Mouse (Mus musculus) MEL (cell line): Measurements from ENCODE around the gene Stk39. TPM values are rescaled to one million over a fixed set of nuclear protein-coding genes. Genes with fewer than 3 reads are reported as not detected.

Experiments used
- DNase-seq: peaks from one replicate; pipeline ENCODE4 v3.0.0; 2011; ENCODE audit warnings: low read depth, low spot score
- H3K27ac ChIP-seq: 2 replicates; pipeline ENCODE4 v1.5.1; 2012; ENCODE audit warnings: low read depth, mild to moderate bottlenecking, control low read depth, low read length, moderate library complexity; ENCODE audit not compliant: control insufficient read depth
- H3K27me3 ChIP-seq, 2 experiments: fragments of 150-350 bp in 1 of 2; sonication (generic) in 1 of 2; 2 replicates each; pipeline ENCODE4 v1.6.1; 2012; ENCODE audit warnings: low read length in 2 of 2, mild to moderate bottlenecking in 2 of 2, improper control_type of control experiment in 1 of 2, moderate library complexity in 1 of 2; ENCODE audit not compliant: insufficient read depth in 2 of 2, control insufficient read depth in 1 of 2
- H3K36me3 ChIP-seq, 2 experiments: 2 replicates each; pipeline ENCODE4 v1.6.1; 2012 to 2014; ENCODE audit warnings: low read length in 2 of 2, improper control_type of control experiment in 1 of 2, inconsistent platforms in 1 of 2, mild to moderate bottlenecking in 1 of 2; ENCODE audit not compliant: insufficient read depth in 2 of 2, control insufficient read depth in 1 of 2
- H3K4me1 ChIP-seq, 2 experiments: fragments of 150-350 bp in 1 of 2; sonication (generic) in 1 of 2; 2 replicates each; pipeline ENCODE4 v1.6.1; 2012; ENCODE audit warnings: low read length in 2 of 2, improper control_type of control experiment in 1 of 2, mild to moderate bottlenecking in 1 of 2; ENCODE audit not compliant: insufficient read depth in 2 of 2, control insufficient read depth in 1 of 2
- H3K4me3 ChIP-seq, 2 experiments: fragments of 150-350 bp in 1 of 2; sonication (generic) in 1 of 2; 2 replicates each; pipeline ENCODE4 v1.5.1; 2012; ENCODE audit warnings: low read depth in 2 of 2, low read length in 2 of 2, mild to moderate bottlenecking in 2 of 2, moderate library complexity in 2 of 2, control low read depth in 1 of 2, improper control_type of control experiment in 1 of 2; ENCODE audit not compliant: control insufficient read depth in 1 of 2, insufficient read depth in 1 of 2
- H3K79me2 ChIP-seq: 2 replicates; pipeline ENCODE4 v1.6.1; 2012; ENCODE audit warnings: mild to moderate bottlenecking, low read length, moderate library complexity; ENCODE audit not compliant: control insufficient read depth, poor library complexity, insufficient read depth
- H3K9ac ChIP-seq: 2 replicates; pipeline ENCODE4 v1.6.1; 2012; ENCODE audit warnings: low read depth, mild to moderate bottlenecking, control low read depth, low read length, moderate library complexity; ENCODE audit not compliant: control insufficient read depth, poor library complexity, severe bottlenecking
- H3K9me3 ChIP-seq: fragments of 150-350 bp; sonication (generic); replicated peaks from 2 replicates; pipeline ENCODE4 v1.6.1; 2012; ENCODE audit warnings: mild to moderate bottlenecking, low read length, improper control_type of control experiment, moderate library complexity; ENCODE audit not compliant: insufficient read depth
- CHD1 ChIP-seq: IDR thresholded peaks from 2 replicates; pipeline ENCODE4 v1.6.1; 2012; ENCODE audit warnings: low read depth, mild to moderate bottlenecking, inconsistent platforms, low read length, improper control_type of control experiment
- CTCF ChIP-seq, 3 experiments: IDR thresholded peaks in 2 of 3; conservative IDR thresholded peaks in 1 of 3; 2 replicates each; pipeline ENCODE4 v1.5.1; 2011 to 2012; ENCODE audit warnings: low read length in 3 of 3, low read depth in 2 of 3, mild to moderate bottlenecking in 2 of 3, improper control_type of control experiment in 1 of 3, inconsistent platforms in 1 of 3, mixed read lengths in 1 of 3, moderate library complexity in 1 of 3; ENCODE audit not compliant: control insufficient read depth in 1 of 3, insufficient read depth in 1 of 3, poor library complexity in 1 of 3, severe bottlenecking in 1 of 3
- E2F4 ChIP-seq: IDR thresholded peaks from 2 replicates; pipeline ENCODE4 v1.6.1; 2011; ENCODE audit warnings: low read depth, low read length, improper control_type of control experiment, borderline replicate concordance
- EP300 ChIP-seq, 2 experiments: IDR thresholded peaks; 2 replicates each; pipeline ENCODE4 v1.6.1; 2011; ENCODE audit warnings: improper control_type of control experiment in 2 of 2, low read length in 2 of 2, low read depth in 1 of 2, mild to moderate bottlenecking in 1 of 2
- ETS1 ChIP-seq: IDR thresholded peaks from 2 replicates; pipeline ENCODE4 v1.6.1; 2012; ENCODE audit warnings: low read depth, mild to moderate bottlenecking, inconsistent platforms, low read length, improper control_type of control experiment, moderate library complexity
- GABPA ChIP-seq: IDR thresholded peaks from 2 replicates; pipeline ENCODE4 v1.6.1; 2012; ENCODE audit warnings: low read depth, mild to moderate bottlenecking, inconsistent platforms, low read length, improper control_type of control experiment, moderate library complexity
- HCFC1 ChIP-seq: IDR thresholded peaks from 2 replicates; pipeline ENCODE4 v1.6.1; 2012; ENCODE audit warnings: low read depth, mild to moderate bottlenecking, inconsistent platforms, low read length, improper control_type of control experiment, moderate library complexity
- KAT2A ChIP-seq: conservative IDR thresholded peaks from 2 replicates; pipeline ENCODE4 v1.6.1; 2012; ENCODE audit warnings: low read depth, low read length, improper control_type of control experiment, inconsistent platforms
- MAX ChIP-seq: IDR thresholded peaks from 2 replicates; pipeline ENCODE4 v1.6.1; 2011; ENCODE audit warnings: low read length, improper control_type of control experiment
- MAZ ChIP-seq: IDR thresholded peaks from 2 replicates; pipeline ENCODE4 v1.6.1; 2012; ENCODE audit warnings: low read depth, mild to moderate bottlenecking, inconsistent platforms, low read length, improper control_type of control experiment
- MXI1 ChIP-seq: IDR thresholded peaks from 2 replicates; pipeline ENCODE4 v1.6.1; 2011; ENCODE audit warnings: mild to moderate bottlenecking, low read depth, low read length, improper control_type of control experiment
- NELFE ChIP-seq: IDR thresholded peaks from 2 replicates; pipeline ENCODE4 v1.6.1; 2011; ENCODE audit warnings: low read depth, low read length, improper control_type of control experiment
- POLR2AphosphoS5 ChIP-seq: IDR thresholded peaks from 2 replicates; pipeline ENCODE4 v1.6.1; 2012; ENCODE audit warnings: low read depth, borderline replicate concordance, mild to moderate bottlenecking, inconsistent platforms, low read length, moderate library complexity, mixed read lengths
- RAD21 ChIP-seq: IDR thresholded peaks from 2 replicates; pipeline ENCODE4 v1.6.1; 2011; ENCODE audit warnings: mild to moderate bottlenecking, low read depth, low read length, improper control_type of control experiment
- SMC3 ChIP-seq: IDR thresholded peaks from 2 replicates; pipeline ENCODE4 v1.6.1; 2011; ENCODE audit warnings: low read depth, low read length, improper control_type of control experiment
- TBP ChIP-seq: IDR thresholded peaks from 2 replicates; pipeline ENCODE4 v1.8.0; 2011; ENCODE audit warnings: low read depth, low read length, improper control_type of control experiment
- TCF12 ChIP-seq: IDR thresholded peaks from 2 replicates; pipeline ENCODE4 v1.6.1; 2014; ENCODE audit warnings: low read depth, mild to moderate bottlenecking, inconsistent platforms, low read length, improper control_type of control experiment, moderate library complexity
- UBTF ChIP-seq: IDR thresholded peaks from 2 replicates; pipeline ENCODE4 v1.6.1; 2012; ENCODE audit warnings: low read depth, mild to moderate bottlenecking, inconsistent platforms, low read length, improper control_type of control experiment, moderate library complexity, borderline replicate concordance; ENCODE audit not compliant: insufficient read depth
- ZC3H11A ChIP-seq: IDR thresholded peaks from 2 replicates; pipeline ENCODE4 v1.6.1; 2012; ENCODE audit warnings: low read depth, mild to moderate bottlenecking, inconsistent platforms, low read length, improper control_type of control experiment
- ZKSCAN1 ChIP-seq: IDR thresholded peaks from 2 replicates; pipeline ENCODE4 v1.6.1; 2012; ENCODE audit warnings: low read depth, mild to moderate bottlenecking, inconsistent platforms, low read length, improper control_type of control experiment, moderate library complexity
- ZMIZ1 ChIP-seq: IDR thresholded peaks from 2 replicates; pipeline ENCODE4 v1.6.1; 2012; ENCODE audit warnings: low read depth, mild to moderate bottlenecking, inconsistent platforms, low read length, improper control_type of control experiment, moderate library complexity
- ZNF384 ChIP-seq: IDR thresholded peaks from 2 replicates; pipeline ENCODE4 v1.6.1; 2012; ENCODE audit warnings: low read depth, mild to moderate bottlenecking, inconsistent platforms, low read length, improper control_type of control experiment
- polyA plus RNA-seq, 2 experiments: library from polyadenylated mRNA; stranded (reverse) in 1 of 2; unstranded in 1 of 2; fragments of >175 nt in 1 of 2; fragments of >200 nt in 1 of 2; gene quantifications; 2 replicates each; pipeline versions ENCODE4 v1.2.1 to v1.2.4; 2012; ENCODE audit warnings: low replicate concordance in 2 of 2, low read depth in 1 of 2; ENCODE audit not compliant: insufficient read length in 2 of 2, insufficient read depth in 1 of 2, missing spikeins in 1 of 2
- total RNA-seq: library from RNA; depleted of rRNA; stranded (reverse); fragments of 300-350 nt; gene quantifications from 2 replicates; pipeline ENCODE4 v1.2.3, GENCODE M21; 2012

Gene Stk39
- total and polyA plus RNA-seq, 3 experiments, result not detected

DNA sequence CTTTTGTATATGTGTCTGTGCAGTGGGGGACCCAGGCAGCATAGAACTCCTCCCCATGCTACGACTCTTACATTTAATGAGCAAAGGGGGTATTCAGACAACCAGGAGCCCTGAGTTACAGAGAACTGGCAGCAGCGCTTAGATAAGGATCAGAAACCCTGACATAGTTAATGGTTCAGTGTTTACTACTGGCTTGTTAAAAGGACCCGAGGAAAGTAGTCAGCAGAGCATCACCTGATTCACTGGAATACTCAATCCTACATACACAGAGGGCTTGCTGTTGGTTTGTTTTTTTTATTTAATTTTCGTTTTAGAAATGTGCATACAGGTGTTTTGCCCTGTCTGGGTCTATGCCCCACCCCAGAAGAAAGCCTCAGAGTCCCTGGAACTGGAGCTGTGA, 217.3 kb downstream of the Stk39 start:
- DNase-seq, result no peak
- Histone ChIP-seq H3K4me3 (no peak overlapping the region), H3K9ac (no peak overlapping the region), H3K79me2 (no peaks in the 10 kb centered on the region), H3K36me3 (no peaks in the 10 kb centered on the region), H3K27me3 (no peaks in the 10 kb centered on the region), H3K4me1 (no peaks in the 10 kb centered on the region), H3K27ac (no peak overlapping the region), H3K9me3 (no peaks in the 10 kb centered on the region)
- TF ChIP-seq ZMIZ1, result no peak
- TF ChIP-seq POLR2AphosphoS5, result no peak
- no peak for TF ChIP-seq GABPA
- TF ChIP-seq MXI1, result no peak
- TF ChIP-seq CHD1, result no peak
- no peak for TF ChIP-seq MAZ
- no peak for TF ChIP-seq HCFC1
- TF ChIP-seq CTCF (IDR thresholded peaks at IDR 0.05 in 2 of 3, conservative IDR thresholded peaks at IDR 0.05 in 1 of 3; ENCODE audit: control insufficient read depth in 1 of 3, insufficient read depth in 1 of 3, low read depth in 2 of 3, low read length in 3 of 3, poor library complexity in 1 of 3, severe bottlenecking in 1 of 3), result no peak
- no peak for TF ChIP-seq E2F4
- no peak for TF ChIP-seq ZNF384

DNA sequence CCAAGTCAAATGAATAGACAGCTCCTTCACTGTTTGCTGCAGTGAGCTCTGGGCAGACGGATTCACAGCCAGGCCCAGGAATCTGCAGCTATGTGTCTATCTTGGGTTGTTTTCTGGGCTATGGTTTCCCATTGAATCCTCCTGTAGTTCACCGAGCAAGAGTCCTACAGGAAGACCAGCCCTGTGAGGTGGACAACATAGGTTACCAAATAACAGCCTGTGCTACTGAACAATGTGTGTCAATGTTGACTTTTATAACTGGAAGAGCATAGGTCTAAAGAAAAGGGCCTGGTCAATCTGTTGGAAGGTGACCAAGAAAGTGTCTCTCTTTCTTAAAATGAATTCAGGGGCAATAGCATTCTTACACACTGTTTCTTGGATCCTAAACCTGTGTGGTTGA, 218.8 kb downstream of the Stk39 start:
- no peaks in the 10 kb centered on the region for H3K36me3 ChIP-seq
- no peaks in the 10 kb centered on the region for H3K79me2 ChIP-seq
- no peak for TF ChIP-seq ZC3H11A
- TF ChIP-seq KAT2A, result no peak
- no peak for TF ChIP-seq NELFE
- TF ChIP-seq TBP, result no peak
- TF ChIP-seq HCFC1, result no peak
- no peak for TF ChIP-seq TCF12
- TF ChIP-seq RAD21, result no peak
- TF ChIP-seq UBTF, result no peak
- no peak for TF ChIP-seq E2F4
- no peak for TF ChIP-seq ZKSCAN1
- TF ChIP-seq SMC3, result no peak
- no peak for TF ChIP-seq GABPA
- TF ChIP-seq EP300 (IDR thresholded peaks at IDR 0.05; ENCODE audit: low read depth in 1 of 2, low read length in 2 of 2), result no peak
- no peak for TF ChIP-seq MAX
- no peak for TF ChIP-seq ETS1
- no peaks in the 10 kb centered on the region for H3K4me1 ChIP-seq
- DNase-seq, result no peak
- no peak overlapping the region for H3K9ac ChIP-seq
- H3K4me3 ChIP-seq, result no peak overlapping the region
- H3K27ac ChIP-seq, result no peak overlapping the region
- H3K9me3 ChIP-seq, result no peaks in the 10 kb centered on the region
- no peaks in the 10 kb centered on the region for H3K27me3 ChIP-seq
